Mouse (Mus musculus) heart, embryonic 13.5 days (tissue): ENCODE results near the gene 1700057G04Rik. TPM values are rescaled to one million over a fixed set of nuclear protein-coding genes. Genes with fewer than 3 reads are reported as not detected.
A peak's percentile ranks its signal among the peaks of the same experiment; 100 is the strongest.

Source experiments
- ATAC-seq: fragments of 200-750 bp; cut with Nextera tagmentation; 2 replicates; pipeline ENCODE4 v1.8.0; 2017; ENCODE audit warnings: moderate TSS enrichment; ENCODE audit not compliant: insufficient number of reproducible peaks, low FRiP score, low TSS enrichment; ENCODE audit errors: extremely low read depth
- H3K27ac ChIP-seq: fragments of 300-500 bp; sonication (generic); replicated peaks from 2 replicates; pipeline ENCODE4 v1.5.1; 2015; ENCODE audit warnings: moderate library complexity, mild to moderate bottlenecking, inconsistent platforms
- H3K27me3 ChIP-seq: fragments of 300-500 bp; sonication (generic); replicated peaks from 2 replicates; pipeline ENCODE4 v1.6.1; 2015; ENCODE audit warnings: mild to moderate bottlenecking, inconsistent platforms
- H3K36me3 ChIP-seq: fragments of 300-500 bp; sonication (generic); 2 replicates; pipeline ENCODE4 v1.6.1; 2015; ENCODE audit warnings: mild to moderate bottlenecking, inconsistent platforms
- H3K4me1 ChIP-seq: fragments of 300-500 bp; sonication (generic); 2 replicates; pipeline ENCODE4 v1.6.1; 2015; ENCODE audit warnings: inconsistent platforms
- H3K4me2 ChIP-seq: fragments of 300-500 bp; sonication (generic); 2 replicates; pipeline ENCODE4 v1.6.1; 2015; ENCODE audit warnings: inconsistent platforms, mild to moderate bottlenecking, moderate library complexity
- H3K4me3 ChIP-seq: fragments of 300-500 bp; sonication (generic); 2 replicates; pipeline ENCODE4 v1.5.1; 2015; ENCODE audit warnings: moderate library complexity, mild to moderate bottlenecking, inconsistent platforms
- H3K9ac ChIP-seq: fragments of 300-500 bp; sonication (generic); 2 replicates; pipeline ENCODE4 v1.6.1; 2015; ENCODE audit warnings: inconsistent platforms, mild to moderate bottlenecking, moderate library complexity
- H3K9me3 ChIP-seq: fragments of 300-500 bp; sonication (generic); 2 replicates; pipeline ENCODE4 v1.6.1; 2016; ENCODE audit warnings: inconsistent platforms
- WGBS: fragments of 180-500 bp; shearing (Covaris S2); methylation state at CpG from one replicate; pipeline ENCODE4 v1.1.7; 2015; ENCODE audit warnings: mixed read lengths; 5-methylcytosine and 5-hydroxymethylcytosine counted together
- polyA plus RNA-seq: library from polyadenylated mRNA; unstranded; fragments of >200 nt; fragmentation: Nextera tagmentation; extraction: Ambion mirVana; gene quantifications from 2 replicates; pipeline ENCODE4 v1.2.1, GENCODE M21; 2015

Gene 1700057G04Rik
- not detected in 2 replicates for polyA plus RNA-seq

GRCm38 (mm10) chr9:92309077-92309476, at the start of gene 1700057G04Rik:
1700057G04Rik (plus strand) TSS chr9:92309377.
- ATAC-seq = no peak
- H3K9me3 ChIP-seq = 0 out of 2 replicates have a peak, but pooled peaks cover 3% of the 10 kb centered on the region
- no peak within 1 kb of the TSS for H3K27ac ChIP-seq
- 64% methylated on average over 1 of the region's 1 CpGs for WGBS
- H3K4me1 ChIP-seq = no peaks in the 10 kb centered on the region
- no peaks in the 10 kb centered on the region for H3K27me3 ChIP-seq
- no peaks in the 10 kb centered on the region for H3K36me3 ChIP-seq
- no peak within 1 kb of the TSS for H3K9ac ChIP-seq
- H3K4me2 ChIP-seq = no peak within 1 kb of the TSS
- no peak within 1 kb of the TSS for H3K4me3 ChIP-seq

- no peak for ATAC-seq
- Histone ChIP-seq H3K36me3 (peaks cover 52% of the 10 kb centered on the region), H3K9ac (no peak overlapping the region), H3K27me3 (no peaks in the 10 kb centered on the region), H3K4me3 (no peak overlapping the region), H3K4me2 (no peak overlapping the region), H3K27ac (no peak overlapping the region), H3K9me3 (no peaks in the 10 kb centered on the region), H3K4me1 (peaks cover 3% of the 10 kb centered on the region; the same call in 1 of the 2 replicates)
- 59% methylated on average over 7 of the region's 7 CpGs for WGBS
These were observed 48.6 kb upstream of the 1700057G04Rik start for GRCm38 (mm10) chr9:92260481-92261159.

GRCm38 (mm10) chr9:92265719-92266118, 43.5 kb upstream of the 1700057G04Rik start:
- 58% methylated on average over 4 of the region's 4 CpGs for whole genome bisulfite sequencing
- Histone ChIP-seq H3K4me2 (peak overlapping the region; percentile 44), H3K4me3 (no peak overlapping the region), H3K4me1 (peaks cover 9% of the 10 kb centered on the region), H3K36me3 (peaks cover 84% of the 10 kb centered on the region), H3K27ac (no peak overlapping the region), H3K9me3 (no peaks in the 10 kb centered on the region), H3K9ac (no peak overlapping the region), H3K27me3 (no peaks in the 10 kb centered on the region)
- ATAC-seq = no peak

- no peak overlapping the region for H3K4me3 ChIP-seq
- H3K4me1 ChIP-seq = peaks cover 15% of the 10 kb centered on the region
- 79% methylated on average over 8 of the region's 8 CpGs for whole genome bisulfite sequencing
- no peak overlapping the region for H3K27ac ChIP-seq
- no peak overlapping the region for H3K4me2 ChIP-seq
- H3K9me3 ChIP-seq = no peaks in the 10 kb centered on the region
- H3K36me3 ChIP-seq = peaks cover 77% of the 10 kb centered on the region
- no peak overlapping the region for H3K9ac ChIP-seq
- no peaks in the 10 kb centered on the region for H3K27me3 ChIP-seq
- ATAC-seq = no peak
These were observed 42.5 kb upstream of the 1700057G04Rik start for GRCm38 (mm10) chr9:92266558-92267171.

- ATAC-seq = no peak
- no peak overlapping the region for H3K4me2 ChIP-seq
- peaks cover 75% of the 10 kb centered on the region for H3K36me3 ChIP-seq
- no peak overlapping the region for H3K27ac ChIP-seq
- WGBS = 91% methylated on average over 1 of the region's 1 CpGs
- no peaks in the 10 kb centered on the region for H3K9me3 ChIP-seq
- no peaks in the 10 kb centered on the region for H3K27me3 ChIP-seq
- no peak overlapping the region for H3K4me3 ChIP-seq
- H3K9ac ChIP-seq = no peak overlapping the region
- H3K4me1 ChIP-seq = peaks cover 15% of the 10 kb centered on the region
These were observed 41.4 kb upstream of the 1700057G04Rik start for GRCm38 (mm10) chr9:92267732-92268131.

- WGBS = 80% methylated on average over 5 of the region's 5 CpGs
These were observed 39.3 kb upstream of the 1700057G04Rik start for GRCm38 (mm10) chr9:92269829-92270404.

GRCm38 (mm10) chr9:92270927-92271326, 38.2 kb upstream of the 1700057G04Rik start:
- Histone ChIP-seq H3K4me3 (no peak overlapping the region), H3K36me3 (peaks cover 62% of the 10 kb centered on the region), H3K9me3 (no peaks in the 10 kb centered on the region), H3K27ac (0 out of 2 replicates have a peak overlapping the region, but pooled peaks have one; percentile 44), H3K27me3 (no peaks in the 10 kb centered on the region), H3K9ac (no peak overlapping the region), H3K4me1 (peaks cover 30% of the 10 kb centered on the region), H3K4me2 (no peak overlapping the region)
- 34% methylated on average over 4 of the region's 4 CpGs for WGBS
- no peak for ATAC-seq

More at GRCm38 (mm10) chr9:92269829-92270404, 39.3 kb upstream of the 1700057G04Rik start:
- peaks cover 68% of the 10 kb centered on the region for H3K36me3 ChIP-seq
- H3K4me2 ChIP-seq = no peak overlapping the region
- peaks cover 26% of the 10 kb centered on the region for H3K4me1 ChIP-seq
- H3K27me3 ChIP-seq = no peaks in the 10 kb centered on the region
- no peak overlapping the region for H3K4me3 ChIP-seq
- H3K9me3 ChIP-seq = no peaks in the 10 kb centered on the region
- no peak overlapping the region for H3K27ac ChIP-seq
- no peak for ATAC-seq
- no peak overlapping the region for H3K9ac ChIP-seq

GRCm38 (mm10) chr9:92272650-92273049, 36.5 kb upstream of the 1700057G04Rik start:
- peaks cover 46% of the 10 kb centered on the region for H3K36me3 ChIP-seq
- no peaks in the 10 kb centered on the region for H3K27me3 ChIP-seq
- no peak overlapping the region for H3K4me2 ChIP-seq
- no peak overlapping the region for H3K9ac ChIP-seq
- no peak for ATAC-seq
- WGBS = 84% methylated on average over 4 of the region's 4 CpGs
- H3K27ac ChIP-seq = no peak overlapping the region
- H3K4me1 ChIP-seq = peaks cover 42% of the 10 kb centered on the region
- no peak overlapping the region for H3K4me3 ChIP-seq
- no peaks in the 10 kb centered on the region for H3K9me3 ChIP-seq

GRCm38 (mm10) chr9:92273271-92273670, 35.9 kb upstream of the 1700057G04Rik start:
- Histone ChIP-seq H3K4me1 (peaks cover 42% of the 10 kb centered on the region), H3K4me3 (no peak overlapping the region), H3K9ac (no peak overlapping the region), H3K36me3 (peaks cover 39% of the 10 kb centered on the region), H3K27me3 (no peaks in the 10 kb centered on the region), H3K4me2 (no peak overlapping the region), H3K27ac (no peak overlapping the region), H3K9me3 (no peaks in the 10 kb centered on the region)
- no peak for ATAC-seq
- WGBS = 86% methylated on average over 2 of the region's 2 CpGs

- no peak for ATAC-seq
These were observed 35.0 kb upstream of the 1700057G04Rik start for GRCm38 (mm10) chr9:92273956-92274762.

More at GRCm38 (mm10) chr9:92273956-92274762, 35.0 kb upstream of the 1700057G04Rik start:
- Histone ChIP-seq H3K4me3 (no peak overlapping the region), H3K4me2 (no peak overlapping the region), H3K36me3 (peaks cover 31% of the 10 kb centered on the region), H3K4me1 (peaks cover 42% of the 10 kb centered on the region), H3K27me3 (no peaks in the 10 kb centered on the region), H3K9ac (no peak overlapping the region), H3K9me3 (no peaks in the 10 kb centered on the region), H3K27ac (peak overlapping the region; percentile 63)
- WGBS = 53% methylated on average over 6 of the region's 6 CpGs
